Mouse (Mus musculus) left cerebral cortex, adult 18-20 months (tissue): ENCODE results near the gene Zfp57. TPM values are rescaled to one million over a fixed set of nuclear protein-coding genes. Genes with fewer than 3 reads are reported as not detected.

Source experiments
- DNase-seq, 2 experiments: peaks; one replicate each; pipeline ENCODE4 v3.0.0; 2021 to 2022; ENCODE audit warnings: low spot score in 2 of 2, mixed read lengths in 1 of 2
- total RNA-seq, 2 experiments: library from RNA; stranded (reverse); gene quantifications; 2 replicates each; pipeline ENCODE4 v1.2.3; 2021

Gene Zfp57
- total RNA-seq, 2 experiments from 2014 or later = 12.2 to 12.3 TPM

DNA sequence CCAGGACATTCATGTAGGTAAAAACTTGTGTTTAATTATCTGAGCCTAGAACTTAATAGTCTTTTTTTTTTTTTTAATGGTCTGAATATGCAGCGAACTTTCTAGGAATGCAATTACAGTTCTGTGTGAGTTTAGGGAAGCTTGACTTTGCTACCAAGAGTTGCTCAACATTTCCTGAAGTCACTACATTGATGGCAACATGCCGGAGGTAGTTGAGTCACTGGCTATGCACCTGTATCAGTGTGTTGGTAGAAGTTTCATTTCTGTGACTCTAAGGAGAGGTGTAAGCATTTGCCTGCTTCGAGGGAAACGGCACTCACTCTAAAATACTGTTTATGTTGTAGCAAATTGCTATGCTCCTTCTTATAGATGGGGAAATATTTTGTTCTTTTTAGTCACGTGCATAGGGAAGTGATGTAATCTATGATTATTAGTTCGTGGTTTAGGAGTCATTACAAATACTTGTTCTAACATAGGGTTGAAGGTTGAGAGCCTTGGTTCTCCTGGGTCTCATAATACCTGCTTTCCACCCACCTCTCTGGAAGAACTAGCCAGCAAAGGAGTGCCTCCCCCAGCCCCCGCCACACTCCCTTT, 43.8 kb downstream of the Zfp57 start:
- DNase-seq = no peak

DNA sequence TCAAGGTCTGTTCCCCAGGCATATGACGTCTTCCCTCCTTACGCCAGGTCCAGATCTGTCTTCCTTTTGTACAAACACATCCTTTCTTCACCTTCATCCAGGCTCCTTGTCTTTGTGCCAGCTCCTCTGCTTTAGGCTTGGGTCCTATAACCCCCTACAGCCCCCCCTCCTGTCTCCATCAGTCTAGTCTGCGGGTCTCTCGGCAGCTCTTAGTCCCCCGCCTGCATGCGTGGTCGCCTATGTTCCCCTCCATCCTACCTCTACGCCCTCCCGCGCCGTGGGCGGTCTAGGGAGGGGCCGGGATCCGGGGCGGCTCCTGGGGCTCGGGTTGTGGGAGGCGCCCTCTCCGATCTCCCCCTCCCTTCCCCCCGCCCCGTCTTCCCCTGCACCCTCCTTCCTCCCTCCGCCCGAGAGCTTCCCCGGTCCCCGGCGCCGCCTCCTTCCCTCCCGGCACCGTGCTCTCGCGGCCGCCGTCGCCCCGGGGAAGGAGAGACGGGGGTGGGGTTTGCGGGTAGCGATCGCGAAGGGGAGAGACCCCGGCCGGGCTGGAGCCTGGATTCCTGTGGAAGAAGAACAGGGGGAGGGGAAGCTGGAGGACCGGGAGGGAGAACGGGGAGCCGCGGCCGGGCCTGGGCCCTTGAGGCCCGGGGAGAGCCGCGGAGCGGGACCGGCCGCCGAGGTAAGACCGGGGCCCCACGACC, 44.8 kb downstream of the Zfp57 start, which contains the start of gene Gabbr1:
Gene Gabbr1, plus strand, starts transcription at position 356 of the 701 bp plus-strand sequence.
- peak; percentile 76 to 86 for DNase-seq

DNA sequence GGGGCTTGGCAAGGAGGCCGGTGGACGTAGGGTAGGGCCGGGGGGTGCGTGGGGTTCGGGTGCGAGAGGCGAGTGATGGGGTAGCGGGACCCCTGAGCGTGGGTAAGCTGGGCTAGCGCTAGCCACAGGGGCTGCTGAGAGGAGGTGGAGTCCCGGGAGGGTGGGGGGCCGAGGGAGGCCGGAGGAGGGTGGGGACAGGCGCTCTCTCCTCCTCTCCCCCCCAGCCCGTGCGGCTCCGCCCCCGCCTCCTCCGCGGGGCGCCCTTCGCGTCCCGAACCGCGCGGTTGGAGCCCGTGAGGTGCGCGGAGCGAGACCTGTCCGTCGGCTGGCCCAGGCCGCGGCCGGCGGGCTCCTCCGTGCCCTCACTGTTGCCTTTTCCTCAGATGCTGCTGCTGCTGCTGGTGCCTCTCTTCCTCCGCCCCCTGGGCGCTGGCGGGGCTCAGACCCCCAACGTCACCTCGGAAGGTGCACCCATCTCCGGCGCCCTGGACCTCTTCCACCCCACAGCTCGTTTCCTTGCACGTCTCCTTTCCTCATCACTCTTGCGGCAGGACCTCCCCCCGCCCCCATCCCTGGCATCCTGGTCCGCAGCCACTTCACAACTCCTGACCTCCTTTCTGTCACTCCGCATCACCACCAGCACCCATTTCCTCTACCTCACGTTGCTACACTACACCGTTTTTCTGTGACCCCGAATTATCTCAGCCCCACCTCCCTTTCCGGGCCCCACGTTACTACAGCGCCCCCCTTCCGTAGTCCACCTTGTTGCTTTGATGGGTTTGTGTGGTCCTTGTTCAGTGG, 45.5 kb downstream of the Zfp57 start:
- DNase-seq = peak; percentile 57 to 59

DNA sequence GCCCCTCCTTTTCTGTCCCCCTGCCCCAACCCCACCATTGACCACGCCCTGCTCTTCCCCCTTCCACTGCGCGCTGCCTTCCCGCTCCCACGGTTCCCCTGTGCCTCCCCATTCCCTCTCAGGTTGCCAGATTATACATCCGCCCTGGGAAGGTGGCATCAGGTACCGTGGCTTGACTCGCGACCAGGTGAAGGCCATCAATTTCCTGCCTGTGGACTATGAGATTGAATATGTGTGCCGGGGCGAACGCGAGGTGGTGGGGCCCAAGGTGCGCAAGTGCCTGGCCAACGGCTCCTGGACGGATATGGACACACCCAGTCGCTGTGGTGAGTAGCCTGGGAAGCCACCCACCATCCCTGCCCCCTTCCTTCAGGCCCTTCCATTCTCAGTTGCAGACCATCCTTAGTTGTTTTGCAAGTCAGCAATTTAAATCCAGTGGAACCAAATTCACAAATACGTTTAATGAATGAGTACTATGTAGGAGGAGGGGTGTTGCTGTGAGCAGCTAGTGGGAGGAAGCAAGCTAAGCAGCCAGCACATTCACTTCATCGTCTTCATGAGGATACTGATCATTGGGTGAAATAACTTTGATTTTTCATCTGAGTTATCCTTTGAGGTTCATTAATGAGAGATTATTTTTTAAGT, 46.5 kb downstream of the Zfp57 start:
- DNase-seq = no peak

DNA sequence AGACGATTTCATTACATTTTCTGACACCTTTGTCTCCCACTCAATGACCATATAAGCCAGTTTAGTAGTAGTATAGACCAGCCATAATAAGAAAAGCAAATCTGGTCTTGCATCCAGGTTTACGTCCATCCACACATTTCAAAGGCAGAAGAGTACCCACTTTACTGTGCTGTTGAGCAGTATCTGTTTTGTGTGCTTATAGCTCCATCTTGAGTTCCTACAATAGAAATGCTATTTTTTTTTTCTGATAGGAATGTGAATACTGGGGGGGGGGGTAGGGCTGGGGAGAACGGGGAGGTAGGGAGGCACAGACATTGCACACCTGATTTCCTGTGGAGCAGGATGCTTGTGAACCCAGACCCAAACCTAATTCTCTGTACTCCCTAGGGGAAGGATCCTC, 47.0 kb downstream of the Zfp57 start:
- DNase-seq = no peak

DNA sequence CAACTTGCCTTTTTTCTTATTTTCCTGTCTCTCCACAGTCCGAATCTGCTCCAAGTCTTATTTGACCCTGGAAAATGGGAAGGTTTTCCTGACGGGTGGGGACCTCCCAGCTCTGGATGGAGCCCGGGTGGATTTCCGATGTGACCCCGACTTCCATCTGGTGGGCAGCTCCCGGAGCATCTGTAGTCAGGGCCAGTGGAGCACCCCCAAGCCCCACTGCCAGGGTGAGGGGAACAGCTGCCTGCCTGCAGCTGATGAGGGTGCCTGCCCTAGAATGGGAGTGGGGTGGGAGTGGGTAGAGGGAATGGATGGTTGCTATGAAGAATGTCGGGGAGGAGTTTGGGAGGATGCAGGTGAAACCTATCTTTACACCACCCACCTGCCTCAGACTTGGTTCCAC, 47.4 kb downstream of the Zfp57 start:
- no peak for DNase-seq

DNA sequence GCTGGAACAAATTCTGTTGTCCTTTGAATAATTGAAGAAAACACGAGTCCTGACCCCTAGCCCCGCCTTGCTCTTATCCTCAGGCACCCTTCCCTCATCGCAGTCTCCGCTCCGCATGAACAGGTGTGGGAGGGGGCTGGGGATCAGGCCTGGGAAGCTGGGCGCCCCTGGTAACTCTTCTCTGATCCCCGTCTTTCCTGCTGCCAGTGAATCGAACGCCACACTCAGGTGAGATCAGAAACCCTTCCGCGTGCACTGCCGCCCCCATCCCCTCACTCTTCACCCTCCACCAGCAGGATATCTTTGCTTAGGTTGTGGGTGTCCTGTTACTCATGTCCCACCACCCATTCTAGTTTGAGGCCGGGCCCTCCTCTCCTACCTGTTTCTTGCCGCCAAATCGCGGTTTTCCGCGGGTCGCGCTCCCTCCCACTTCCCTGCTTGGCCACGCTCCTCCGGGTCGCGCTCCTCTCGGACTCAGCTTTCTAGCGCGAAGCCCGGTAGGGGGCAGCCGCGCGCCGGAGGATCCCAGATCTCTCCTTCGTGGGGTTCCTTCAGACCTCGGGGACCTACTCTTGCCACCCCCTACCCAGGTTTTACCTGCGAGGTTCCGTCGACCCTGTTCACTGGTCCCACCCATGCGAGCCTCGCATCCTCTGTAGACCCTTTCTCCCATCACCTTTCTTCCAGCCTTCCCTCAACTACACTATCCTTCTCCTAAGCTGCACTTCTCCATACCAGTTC, 48.8 kb downstream of the Zfp57 start:
- DNase-seq = peak; percentile 85 to 86

DNA sequence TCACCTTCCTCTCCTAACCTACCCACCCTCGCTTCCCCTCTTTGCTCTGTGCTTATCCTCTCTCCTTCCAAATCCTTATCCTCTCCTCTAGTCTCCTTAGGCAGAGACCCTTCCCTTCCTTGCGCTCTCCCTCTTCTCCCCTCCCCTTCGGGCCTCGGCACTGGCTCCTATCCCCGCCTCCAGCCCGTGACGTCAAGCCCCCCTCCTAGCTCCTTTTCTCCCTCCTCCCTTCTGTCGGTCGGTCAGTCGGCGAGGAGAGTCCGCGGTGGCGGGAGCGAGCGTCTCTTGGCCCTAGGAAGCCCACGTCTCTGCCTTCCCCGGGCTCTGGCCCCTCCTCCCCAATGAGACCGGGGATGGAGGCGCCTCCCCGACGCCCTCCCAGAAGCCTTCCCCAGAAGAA, 49.4 kb downstream of the Zfp57 start:
- DNase-seq = peak; percentile 96 to 98

DNA sequence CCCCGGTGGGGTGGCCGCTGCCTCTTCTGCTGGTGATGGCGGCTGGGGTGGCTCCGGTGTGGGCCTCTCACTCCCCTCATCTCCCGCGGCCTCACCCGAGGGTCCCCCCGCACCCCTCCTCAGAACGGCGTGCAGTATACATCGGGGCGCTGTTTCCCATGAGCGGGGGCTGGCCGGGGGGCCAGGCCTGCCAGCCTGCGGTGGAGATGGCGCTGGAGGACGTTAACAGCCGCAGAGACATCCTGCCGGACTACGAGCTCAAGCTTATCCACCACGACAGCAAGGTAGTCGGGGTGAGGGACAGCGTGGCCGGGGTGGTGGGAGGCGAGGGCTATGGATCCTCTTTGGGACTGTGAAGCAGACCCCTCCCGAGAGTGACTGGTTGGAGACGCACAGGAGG, 49.9 kb downstream of the Zfp57 start:
- DNase-seq = peak in 1 of 2 experiments; percentile 54

DNA sequence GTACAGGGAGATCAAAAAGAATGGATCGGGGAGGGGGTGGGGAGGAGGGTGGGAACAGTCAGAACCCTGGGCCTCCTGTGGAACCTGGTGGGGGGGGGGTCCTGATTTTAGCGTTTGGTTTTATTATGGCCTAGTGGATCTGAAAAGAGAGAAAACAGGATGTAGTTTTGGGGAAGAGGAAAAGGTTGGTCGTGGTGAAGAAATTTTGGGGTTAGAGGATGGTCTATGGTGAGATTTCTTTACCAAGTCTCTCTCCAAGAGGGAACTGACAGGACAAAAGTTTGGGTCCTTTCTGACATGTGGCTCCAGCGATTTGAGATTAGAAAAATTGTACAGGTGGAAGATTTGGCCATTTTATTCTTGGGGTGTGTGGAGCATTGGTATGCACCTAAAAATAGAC, 50.8 kb downstream of the Zfp57 start:
- DNase-seq = no peak

DNA sequence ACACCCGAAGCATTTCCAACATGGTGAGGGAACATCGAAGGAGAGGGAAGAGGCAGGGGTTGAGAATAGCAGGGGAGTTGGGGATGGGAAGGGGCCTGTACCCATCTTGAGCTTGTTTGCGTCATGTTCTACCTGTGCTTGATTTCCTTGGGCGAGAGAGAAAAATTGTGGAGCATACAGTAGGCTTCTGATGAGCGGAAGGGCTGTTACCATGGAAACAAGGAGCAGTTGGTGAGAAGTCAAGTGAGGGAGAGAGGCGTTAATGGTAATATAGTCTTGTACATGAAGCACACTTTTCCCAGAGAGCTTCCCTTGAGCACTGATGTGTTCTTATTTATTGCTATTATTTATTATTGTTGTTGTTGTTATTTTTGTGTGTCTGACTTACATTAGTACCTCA, 56.0 kb downstream of the Zfp57 start:
- DNase-seq = no peak

Other genes starting within 250 kb of the Zfp57 start
- gene H2-M10.5, start 228.3 kb upstream of the Zfp57 start, total RNA-seq = not detected
- not detected for gene H2-M10.6, start 189.0 kb upstream of the Zfp57 start, total RNA-seq
- gene Trim26, start 164.0 kb upstream of the Zfp57 start, total RNA-seq = 10 to 100 TPM; 20.1 to 20.2 TPM
- gene Trim15, start 134.0 kb upstream of the Zfp57 start, total RNA-seq = not detected
- not detected for gene Trim10, start 131.6 kb upstream of the Zfp57 start, total RNA-seq
- gene Trim40, start 111.0 kb upstream of the Zfp57 start, total RNA-seq = under 1 TPM in 1 of 2 experiments, not detected in 1; 0.40 TPM
- gene Trim31, start 103.0 kb upstream of the Zfp57 start, total RNA-seq = not detected
- 10 to 100 TPM in 1 of 2 experiments, 1 to 10 TPM in 1; 9.9 to 12.4 TPM for gene Rnf39, start 58.2 kb upstream of the Zfp57 start, total RNA-seq
- gene Ppp1r11, start 49.4 kb upstream of the Zfp57 start, total RNA-seq = 100 to 1,000 TPM; 136 to 142 TPM
- gene Znrd1, start 42.6 kb upstream of the Zfp57 start, total RNA-seq = 10 to 100 TPM; 32.1 to 34.6 TPM
- 1 to 10 TPM; 5.5 to 6.6 TPM for gene Znrd1as, start 42.6 kb upstream of the Zfp57 start, total RNA-seq
- under 1 TPM; 0.40 to 0.58 TPM for gene 2410137M14Rik, start 19.9 kb upstream of the Zfp57 start, total RNA-seq
- 1 to 10 TPM; 1.1 to 1.4 TPM for gene H2-M5, start 11.6 kb upstream of the Zfp57 start, total RNA-seq
- gene Mog, start 22.2 kb downstream of the Zfp57 start, total RNA-seq = 10 to 100 TPM; 21.3 to 24.8 TPM
- 100 to 1,000 TPM; 685 to 702 TPM for gene Gabbr1, start 44.8 kb downstream of the Zfp57 start, total RNA-seq
- not detected for gene Olfr90, start 87.3 kb downstream of the Zfp57 start, total RNA-seq
- not detected for gene Olfr91, start 97.1 kb downstream of the Zfp57 start, total RNA-seq
- gene Olfr92, start 118.9 kb downstream of the Zfp57 start, total RNA-seq = not detected
- gene Olfr93, start 160.3 kb downstream of the Zfp57 start, total RNA-seq = not detected
- not detected for gene Ubd, start 192.7 kb downstream of the Zfp57 start, total RNA-seq
- gene Olfr94, start 199.8 kb downstream of the Zfp57 start, total RNA-seq = not detected
- not detected for gene Olfr95, start 212.0 kb downstream of the Zfp57 start, total RNA-seq
- not detected for gene Olfr96, start 219.0 kb downstream of the Zfp57 start, total RNA-seq
- not detected for gene Olfr97, start 236.2 kb downstream of the Zfp57 start, total RNA-seq